Mouse (Mus musculus): Measurements from ENCODE around the gene Tigit.

Tigit gene

DNA sequence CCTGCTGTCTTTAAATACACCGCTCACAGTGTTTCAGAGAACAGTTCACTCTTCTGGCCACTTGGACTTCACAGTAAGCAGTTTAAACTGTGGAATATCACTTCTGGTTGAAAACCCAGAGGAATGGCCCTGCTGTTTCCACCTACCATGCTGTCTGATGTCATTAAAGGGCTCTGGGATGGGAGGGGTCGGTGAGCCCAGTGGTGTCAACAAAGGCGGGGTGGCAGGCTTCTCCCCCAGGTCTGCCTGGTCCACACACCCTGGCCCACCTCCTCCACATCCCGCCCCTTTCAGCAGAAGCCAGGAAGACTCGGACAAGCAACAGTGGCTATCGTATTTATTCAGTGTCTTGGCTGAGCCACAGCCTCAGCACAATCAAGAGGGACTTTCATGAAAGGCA, 44.7 kb downstream of the Tigit start:
- DNase-seq (ENCODE audit: low spot score): no peak

DNA sequence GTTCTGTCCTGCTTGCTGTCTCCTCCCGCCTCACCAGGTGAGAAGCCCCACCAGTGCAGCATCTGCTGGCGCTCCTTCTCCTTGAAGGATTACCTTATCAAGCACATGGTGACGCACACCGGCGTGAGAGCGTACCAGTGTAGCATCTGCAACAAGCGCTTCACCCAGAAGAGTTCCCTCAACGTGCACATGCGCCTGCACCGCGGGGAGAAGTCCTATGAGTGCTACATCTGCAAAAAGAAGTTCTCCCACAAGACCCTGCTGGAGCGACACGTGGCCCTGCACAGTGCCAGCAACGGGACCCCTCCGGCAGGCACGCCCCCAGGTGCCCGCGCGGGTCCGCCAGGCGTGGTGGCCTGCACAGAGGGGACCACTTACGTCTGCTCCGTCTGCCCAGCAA, 45.7 kb downstream of the Tigit start:
- no peak for DNase-seq (ENCODE audit: low spot score)

DNA sequence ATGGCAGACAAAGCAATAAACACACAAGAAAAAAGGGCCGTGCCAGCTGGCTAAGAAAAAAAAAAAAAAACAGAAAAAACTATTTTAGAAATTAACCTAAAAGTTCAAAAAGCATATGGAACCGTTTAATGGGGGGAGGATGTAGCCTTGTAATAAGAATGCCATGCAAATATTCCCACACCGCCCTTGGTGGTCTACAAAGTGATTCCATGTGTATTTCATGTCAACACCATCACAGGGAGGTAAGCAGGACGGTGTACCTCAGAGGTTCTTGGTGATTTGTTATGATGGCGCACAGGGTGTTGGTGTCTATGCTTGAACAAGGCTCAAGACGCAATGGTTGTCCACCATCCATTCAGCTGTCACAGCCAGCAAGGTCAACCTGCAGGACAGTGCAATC, 46.6 kb downstream of the Tigit start:
- peak; percentile 56 for DNase-seq (ENCODE audit: low spot score)

DNA sequence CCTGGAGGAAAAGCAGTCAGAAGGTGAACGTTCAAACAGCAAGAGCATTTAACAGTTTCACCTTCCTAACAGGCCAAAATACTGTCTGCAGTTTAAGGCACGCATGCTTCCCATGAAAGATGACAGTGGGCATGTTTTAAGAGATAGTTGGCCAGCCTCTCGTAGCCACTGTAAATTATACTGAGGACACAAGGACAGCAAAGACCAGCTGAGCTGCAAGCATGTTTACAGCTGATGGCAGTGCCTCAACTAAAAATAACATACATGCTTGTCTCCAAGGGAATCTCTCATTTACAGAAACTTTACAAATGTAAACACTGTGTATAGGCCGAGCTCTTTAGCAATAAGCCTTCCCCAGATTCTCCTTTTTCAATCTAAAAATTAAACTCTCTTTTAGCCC, 47.6 kb downstream of the Tigit start:
- DNase-seq (ENCODE audit: low spot score): no peak

DNA sequence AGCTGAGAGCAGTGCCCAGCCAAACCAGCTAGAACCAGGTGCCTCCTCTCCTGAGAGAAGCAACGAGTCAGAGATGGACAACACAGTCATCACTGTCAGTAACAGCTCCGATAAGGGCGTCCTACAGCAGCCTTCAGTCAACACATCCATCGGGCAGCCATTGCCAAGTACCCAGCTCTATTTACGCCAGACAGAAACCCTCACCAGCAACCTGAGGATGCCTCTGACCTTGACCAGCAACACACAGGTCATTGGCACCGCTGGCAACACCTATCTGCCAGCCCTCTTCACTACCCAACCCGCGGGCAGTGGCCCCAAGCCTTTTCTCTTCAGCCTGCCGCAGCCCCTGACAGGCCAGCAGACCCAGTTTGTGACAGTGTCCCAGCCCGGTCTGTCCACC, 53.6 kb downstream of the Tigit start:
- no peak for DNase-seq (ENCODE audit: low spot score)

DNA sequence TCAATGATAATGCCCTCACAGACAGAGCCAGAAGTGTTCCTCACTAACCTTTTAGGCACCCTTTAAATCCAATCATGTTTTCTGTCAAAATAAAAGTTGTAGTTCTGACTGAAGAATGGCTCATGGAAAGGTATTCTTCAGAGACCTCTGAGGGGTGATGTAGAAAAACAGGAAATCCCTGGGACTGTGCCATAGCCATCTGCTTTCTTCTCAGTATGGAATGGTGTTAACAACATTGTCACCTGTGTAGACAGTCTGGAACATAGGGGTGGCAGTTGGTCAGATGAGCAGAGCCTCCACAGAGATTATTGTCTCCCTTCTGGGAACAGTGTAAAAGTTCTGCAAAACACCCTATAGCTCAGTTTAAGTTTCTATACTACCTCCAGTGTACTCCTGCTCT, 55.9 kb downstream of the Tigit start:
- no peak for DNase-seq (ENCODE audit: low spot score)

DNA sequence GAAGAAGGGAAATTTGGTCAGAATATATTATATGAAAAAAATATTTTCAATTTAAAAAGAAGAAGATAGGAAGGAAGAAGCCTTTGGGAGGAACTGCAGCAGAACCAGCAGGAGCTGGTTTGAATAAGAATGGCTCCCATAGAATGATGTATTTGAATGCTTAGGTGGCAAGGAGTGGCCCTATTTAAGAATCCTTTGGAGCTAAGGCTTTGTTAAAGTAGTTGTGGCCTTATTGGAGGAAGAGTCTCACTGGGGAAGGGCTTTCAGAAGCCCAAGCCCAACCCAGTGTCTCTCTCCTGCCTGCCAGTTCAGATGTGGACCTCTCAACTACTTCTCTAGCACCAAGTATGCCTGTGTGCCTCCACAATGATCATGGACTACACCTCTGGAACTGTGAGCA, 56.9 kb downstream of the Tigit start:
- no peak for DNase-seq (ENCODE audit: low spot score)

DNA sequence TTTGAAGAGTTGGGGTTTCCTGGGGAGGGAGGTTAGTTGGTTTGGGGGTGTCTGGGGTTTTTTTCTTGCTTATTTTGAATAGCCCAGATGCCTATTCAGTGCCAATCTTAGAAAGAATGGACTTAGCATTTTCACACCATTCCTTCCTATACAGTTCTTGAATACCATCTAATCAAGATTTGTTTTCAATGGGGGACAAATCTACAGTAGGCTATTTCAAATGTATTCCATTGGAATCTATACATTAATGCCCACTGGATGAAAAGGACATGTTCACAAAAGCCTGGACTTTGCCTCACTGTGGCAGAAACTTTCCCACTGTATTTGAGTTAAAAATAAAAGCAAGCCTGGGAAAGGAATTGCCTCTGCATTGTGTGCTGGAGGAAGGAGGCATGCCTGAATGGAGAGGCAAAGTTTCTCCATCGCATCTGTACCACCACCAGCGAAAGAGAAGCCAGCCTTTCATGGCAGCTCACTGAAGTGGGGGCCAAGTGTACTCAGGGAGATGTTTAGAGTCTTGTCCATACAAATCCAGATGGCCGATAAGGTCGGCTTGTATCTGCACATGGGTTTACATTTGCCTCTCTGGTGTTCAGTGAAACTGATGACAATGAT, 59.4 kb downstream of the Tigit start:
- DNase-seq (ENCODE audit: low spot score): no peak

DNA sequence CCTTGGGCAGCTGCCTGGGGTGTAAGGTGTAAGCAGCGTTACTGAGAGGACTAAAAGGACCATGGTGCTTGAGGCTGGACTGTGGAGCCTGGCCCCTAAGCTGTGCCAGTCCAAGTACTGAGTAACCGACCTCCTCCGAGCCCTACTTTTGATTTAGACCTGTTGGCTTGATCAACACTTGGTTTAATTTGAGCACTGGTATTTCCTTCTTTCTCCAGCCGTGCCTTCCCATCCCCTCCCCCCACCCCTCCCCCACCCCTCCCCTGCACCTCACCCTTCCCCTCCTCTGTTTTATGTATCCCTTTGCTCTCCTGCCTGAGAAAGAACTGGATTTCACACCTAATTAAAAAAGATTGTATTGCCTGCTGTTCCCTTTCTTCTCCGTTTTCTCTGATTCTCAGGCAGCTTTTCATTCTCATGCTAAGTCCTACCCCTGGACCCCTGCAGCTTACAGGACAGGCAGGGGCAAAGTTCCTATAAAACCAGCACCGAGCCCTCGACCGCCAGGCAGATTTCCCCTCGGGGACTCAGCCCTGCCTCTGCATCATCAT, 60.3 kb downstream of the Tigit start:
- DNase-seq (ENCODE audit: low spot score): peak; percentile 80

DNA sequence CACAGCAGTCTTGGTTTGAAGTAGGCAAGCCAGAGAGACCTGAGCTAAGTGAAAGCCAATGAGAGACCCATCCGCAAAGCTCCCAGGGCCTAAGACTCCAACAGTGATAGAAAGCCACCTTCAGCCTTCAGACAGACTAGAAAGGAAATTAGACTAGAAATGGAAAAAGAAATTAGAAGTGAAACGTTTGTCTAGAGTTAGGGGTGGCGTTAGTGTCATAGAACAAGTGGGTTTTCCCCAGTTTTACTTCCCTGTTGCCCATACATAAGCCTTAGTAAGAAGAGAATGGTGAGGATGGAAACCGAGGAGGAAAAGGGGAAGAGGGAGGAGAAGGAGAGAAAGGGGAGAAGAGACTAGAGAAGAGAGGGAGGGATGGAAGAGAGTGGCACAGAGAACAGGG, 61.4 kb downstream of the Tigit start:
- no peak for DNase-seq (ENCODE audit: low spot score)

DNA sequence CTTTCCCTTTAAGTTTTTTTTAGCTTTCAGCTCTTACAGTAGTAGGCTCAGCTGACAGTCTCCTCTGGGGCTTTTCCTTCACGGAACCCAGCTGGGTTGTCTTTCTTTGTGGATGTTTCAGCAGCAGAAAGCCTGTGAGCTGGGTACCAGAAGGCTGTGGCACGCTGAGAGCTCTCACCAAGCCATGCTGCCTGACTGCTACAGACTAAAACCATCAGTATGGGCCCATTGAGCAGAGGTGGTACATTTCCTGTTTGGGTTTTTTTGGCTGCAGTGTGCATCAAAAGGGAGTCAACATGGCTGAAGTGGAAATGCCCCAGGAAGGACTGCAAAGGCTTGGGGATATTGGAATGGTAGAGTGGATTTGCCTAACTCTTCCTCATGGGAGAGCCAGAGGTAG, 64.2 kb downstream of the Tigit start:
- DNase-seq (ENCODE audit: low spot score): no peak
